Mouse (Mus musculus) spleen, adult 2 months (tissue): ENCODE data around the gene Numbl.

ENCODE experiments used
- CTCF ChIP-seq: fragments of 200-500 bp; IDR thresholded peaks from 2 replicates; pipeline ENCODE4 v1.5.1; 2011; ENCODE audit warnings: mild to moderate bottlenecking, inconsistent platforms; ENCODE audit not compliant: insufficient read depth, insufficient read length, insufficient replicate concordance; ENCODE audit errors: extremely low read depth
- POLR2A ChIP-seq: fragments of 200-500 bp; IDR thresholded peaks from 2 replicates; pipeline ENCODE4 v1.6.1; 2011; ENCODE audit warnings: low read depth, low read length, inconsistent platforms

DNA sequence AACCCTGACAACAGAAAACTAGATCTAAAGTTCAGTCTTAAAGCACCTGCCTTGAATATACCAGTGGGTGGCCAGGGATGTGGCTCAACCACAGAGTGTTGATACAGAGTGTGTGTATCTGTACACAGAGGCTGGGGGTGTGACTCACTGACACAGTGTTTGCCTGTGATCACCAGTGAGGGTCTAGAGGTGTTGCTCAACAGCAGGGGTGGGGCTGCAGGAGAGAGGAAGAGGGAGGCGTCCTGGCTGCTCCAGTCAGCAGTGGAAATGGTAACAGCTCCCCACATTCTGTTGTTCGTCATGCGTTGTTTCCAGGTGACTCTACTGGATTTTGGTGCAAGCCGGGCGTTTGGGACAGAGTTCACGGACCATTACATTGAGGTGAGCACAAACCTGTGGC is 6.3 kb upstream of the Numbl start:
- TF ChIP-seq POLR2A (no peak), CTCF (no peak)
